Mouse (Mus musculus): ENCODE measurements at regions not wholly inside any gene's neighbourhood (a gene's known extent, or its start where the extent isn't known, plus 50 kb on each side); places are given as distances from the start of the nearest gene placed in this dataset.
"Not testable (repeated sequence)": the region's sequence is repeated elsewhere in the genome, so short reads cannot be mapped to it uniquely, and the experiment has no call there.

DNA sequence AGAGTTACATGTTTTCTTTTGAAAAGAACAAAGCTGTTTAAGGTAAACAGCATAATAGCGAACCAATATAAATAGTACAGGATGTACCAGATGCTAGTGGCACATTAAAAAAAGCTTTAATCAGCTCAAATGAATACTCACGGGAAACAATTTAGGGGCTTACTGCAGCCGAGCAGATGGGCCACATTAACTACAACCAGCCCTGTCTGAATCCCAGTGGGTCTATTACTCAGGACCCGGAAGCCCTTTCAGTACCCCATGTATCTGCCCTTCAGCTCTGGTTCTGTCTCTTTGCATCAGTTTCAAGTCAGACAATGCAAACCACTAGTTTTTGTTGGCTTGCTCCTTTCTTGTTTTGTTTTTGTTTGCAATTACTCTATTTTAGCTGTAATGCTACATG, 210.9 kb upstream of the Crbn start:
- no peak for DNase-seq (ENCODE audit: extremely low spot score, low spot score)

DNA sequence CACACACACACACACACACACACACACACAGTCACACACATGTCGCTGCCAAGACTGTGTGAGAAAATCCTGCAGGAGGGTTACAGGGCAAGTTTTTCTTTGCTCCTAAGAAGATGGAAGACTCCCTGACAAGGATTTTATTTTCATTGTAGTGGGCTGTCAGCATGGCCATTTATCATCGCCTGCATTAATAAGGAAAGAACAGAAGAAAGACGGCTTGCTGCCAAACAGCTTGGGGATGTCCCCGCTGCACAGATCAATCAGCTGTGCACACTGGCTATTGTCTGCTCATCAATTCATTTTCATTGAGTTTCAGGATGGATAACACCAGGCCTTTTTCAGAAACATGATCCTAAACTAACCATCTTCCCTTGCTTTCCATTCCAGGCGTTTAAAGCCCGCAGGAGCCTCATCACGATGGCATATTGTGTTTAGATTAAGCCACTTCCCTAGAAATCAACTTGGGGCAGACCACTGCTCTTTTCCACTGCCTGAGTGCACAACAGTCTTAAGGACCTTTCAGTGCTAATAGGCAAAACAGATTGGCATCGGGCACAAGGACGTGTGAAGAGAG, 213.1 kb upstream of the Crbn start:
- DNase-seq (ENCODE audit: extremely low spot score, low spot score), result peak; percentile 67

DNA sequence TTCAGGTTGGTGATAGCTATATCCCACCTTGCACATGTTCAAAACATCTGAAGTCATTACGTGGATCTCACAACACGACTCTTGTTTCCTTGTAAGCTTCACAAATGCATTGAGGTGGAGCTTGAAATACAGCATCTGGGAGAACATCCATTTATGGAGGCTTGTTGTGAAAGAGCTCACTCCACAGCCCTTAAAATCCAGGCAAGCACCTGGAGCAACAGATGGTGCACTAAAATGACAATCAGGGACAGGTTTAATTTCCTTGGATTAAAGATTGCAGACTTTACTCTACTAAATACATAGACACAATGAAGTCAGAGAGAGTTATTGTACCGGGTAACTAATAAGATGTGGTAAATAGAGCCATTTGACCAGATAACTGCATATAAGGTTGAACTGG, 219.2 kb upstream of the Crbn start:
- no peak for DNase-seq (ENCODE audit: extremely low spot score, low spot score)

DNA sequence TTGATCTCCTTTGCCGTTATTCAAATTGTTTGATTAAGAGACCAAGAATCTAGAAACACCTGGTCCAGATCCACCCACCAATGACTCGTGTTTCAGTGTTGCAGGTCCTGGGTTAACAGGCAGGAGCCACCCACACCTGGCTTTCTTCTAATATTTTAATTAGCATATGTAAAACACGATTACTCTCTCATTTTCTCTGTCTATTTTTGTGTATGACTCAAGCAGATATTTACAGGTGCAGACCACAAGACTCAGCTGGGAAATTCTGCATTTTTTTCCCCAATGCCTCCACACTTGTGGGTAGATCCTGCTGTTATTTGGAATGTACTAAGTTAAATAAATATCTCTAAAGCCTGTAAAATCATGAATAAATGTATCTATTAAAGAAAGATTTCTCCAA, 245.3 kb upstream of the Crbn start:
- DNase-seq (ENCODE audit: extremely low spot score, low spot score), result no peak

DNA sequence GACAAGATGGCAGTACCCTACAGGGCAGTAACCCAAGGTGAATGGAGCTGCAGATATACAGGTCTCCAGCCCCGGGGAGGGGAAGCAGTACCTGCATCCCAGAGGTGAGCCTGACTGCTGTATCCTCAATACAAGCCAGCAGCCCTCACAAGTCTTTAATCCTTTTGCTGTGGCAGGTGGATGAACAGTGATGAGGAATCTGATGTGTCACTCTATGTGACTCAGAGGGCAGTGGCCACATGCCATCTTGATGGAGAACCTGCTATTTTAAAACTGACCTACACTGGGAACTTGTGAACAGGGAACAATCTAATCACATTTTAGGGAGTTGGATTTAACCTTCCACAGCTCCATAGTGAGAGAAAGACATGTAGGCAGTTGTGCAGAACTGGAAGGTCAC, 251.7 kb upstream of the Crbn start:
- no peak for DNase-seq (ENCODE audit: extremely low spot score, low spot score)

DNA sequence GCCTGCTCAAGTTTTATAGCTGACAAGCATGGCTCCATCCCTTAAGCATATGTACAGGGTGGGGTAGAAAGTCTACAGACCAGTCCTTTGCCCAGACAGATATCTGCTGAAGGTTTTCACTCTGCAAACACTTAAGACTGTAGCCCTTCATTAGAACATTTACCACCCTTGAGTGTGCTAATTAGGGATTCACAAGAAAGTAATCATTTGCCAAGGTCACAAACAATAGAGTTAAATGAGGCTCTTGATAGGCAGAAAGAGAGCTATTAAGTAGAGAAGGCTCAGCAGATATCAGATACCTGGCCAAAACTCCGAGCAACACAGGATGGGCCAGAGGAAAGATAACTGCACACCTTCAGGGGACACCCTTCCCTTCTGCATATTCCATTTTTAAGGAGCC, 252.3 kb upstream of the Crbn start:
- no peak for DNase-seq (ENCODE audit: extremely low spot score, low spot score)

DNA sequence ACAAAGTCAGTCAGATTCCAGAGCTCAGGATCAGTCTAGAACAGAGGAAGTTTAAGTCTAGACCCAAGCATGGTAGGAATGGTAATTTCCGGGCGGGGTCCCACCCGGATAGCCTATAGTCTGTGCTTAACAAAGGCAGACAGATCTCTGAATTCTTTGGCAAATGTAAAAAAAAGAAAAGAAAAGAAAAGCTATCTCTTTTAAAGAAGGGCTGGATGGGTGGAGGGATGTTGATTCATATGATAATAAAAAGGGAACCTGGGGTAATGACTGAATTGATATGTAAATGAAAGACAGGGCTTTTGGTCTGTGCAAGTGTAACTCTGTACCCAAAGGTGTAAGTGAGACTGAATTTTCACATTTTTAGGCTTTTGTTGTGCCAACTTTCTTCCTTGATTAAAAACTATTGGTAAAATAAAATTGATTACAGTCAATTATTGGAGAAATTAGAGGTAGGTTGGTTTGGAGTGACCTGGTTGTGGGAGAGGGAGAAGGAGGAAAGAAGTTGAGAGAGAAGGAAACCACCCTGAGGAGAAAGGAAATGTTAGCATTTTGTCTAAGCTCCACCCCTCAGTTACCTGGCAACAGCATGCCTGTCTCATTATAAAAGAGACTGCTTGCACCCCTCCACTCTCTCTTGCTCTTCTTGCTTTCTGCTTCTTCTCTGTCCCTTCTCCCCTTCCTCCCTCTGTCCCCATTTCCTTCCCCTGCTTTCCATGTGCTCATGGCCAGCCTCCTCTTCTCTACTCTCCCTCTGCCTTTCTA, 259.3 kb upstream of the Crbn start:
- DNase-seq (ENCODE audit: extremely low spot score, low spot score), result no peak

DNA sequence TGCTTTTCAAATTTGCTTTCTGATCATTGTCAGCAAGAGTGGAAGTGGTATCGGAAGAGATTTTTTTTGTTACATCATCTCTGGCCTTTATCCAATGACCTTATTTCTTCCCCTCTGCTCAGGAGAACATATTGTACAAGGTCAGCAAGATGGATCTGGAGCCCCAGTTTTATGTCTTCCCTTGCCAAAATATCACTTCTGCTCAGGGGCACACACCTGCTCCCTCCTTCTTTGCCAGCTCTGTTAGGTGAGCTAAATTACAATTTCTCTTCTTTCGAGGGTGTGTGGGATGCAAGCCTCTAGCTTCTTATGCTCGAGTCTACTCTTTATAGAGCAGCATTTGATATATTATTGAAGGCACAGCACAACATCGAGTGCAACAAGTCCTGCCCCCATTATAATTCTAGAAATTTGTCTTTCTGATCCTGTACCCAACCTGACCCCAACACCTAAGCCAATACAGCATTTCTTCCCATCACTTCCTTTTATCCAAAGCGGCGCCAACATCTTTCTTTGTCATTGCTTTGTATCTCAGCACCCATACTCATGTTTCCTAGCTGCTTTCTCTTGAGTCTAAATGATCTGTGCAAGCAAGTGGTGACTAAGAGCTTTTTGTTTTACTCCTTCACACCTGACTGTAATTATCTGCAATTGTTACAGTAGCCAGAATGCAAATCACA, 263.1 kb upstream of the Crbn start:
- DNase-seq (ENCODE audit: extremely low spot score, low spot score), result no peak

DNA sequence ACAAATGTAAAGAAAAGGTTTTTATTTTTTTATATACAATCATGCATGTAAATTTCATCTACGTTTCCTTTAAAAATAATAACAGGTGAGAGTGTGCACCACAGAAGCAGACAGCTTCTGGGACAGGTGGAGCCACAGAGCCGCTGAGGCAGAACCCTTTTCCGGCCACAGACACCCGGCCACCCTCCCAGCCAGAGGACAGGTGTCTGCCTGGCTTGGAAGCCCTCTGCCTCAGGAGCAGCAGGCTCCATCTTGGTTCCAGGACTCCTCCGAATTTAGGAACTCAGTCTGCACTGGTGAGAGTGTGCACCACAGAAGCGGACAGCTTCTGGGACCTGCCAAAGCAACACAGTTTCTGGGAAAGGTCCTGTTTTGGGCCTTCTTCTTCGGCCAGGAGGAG, 270.6 kb upstream of the Crbn start:
- no peak for DNase-seq (ENCODE audit: extremely low spot score, low spot score)

DNA sequence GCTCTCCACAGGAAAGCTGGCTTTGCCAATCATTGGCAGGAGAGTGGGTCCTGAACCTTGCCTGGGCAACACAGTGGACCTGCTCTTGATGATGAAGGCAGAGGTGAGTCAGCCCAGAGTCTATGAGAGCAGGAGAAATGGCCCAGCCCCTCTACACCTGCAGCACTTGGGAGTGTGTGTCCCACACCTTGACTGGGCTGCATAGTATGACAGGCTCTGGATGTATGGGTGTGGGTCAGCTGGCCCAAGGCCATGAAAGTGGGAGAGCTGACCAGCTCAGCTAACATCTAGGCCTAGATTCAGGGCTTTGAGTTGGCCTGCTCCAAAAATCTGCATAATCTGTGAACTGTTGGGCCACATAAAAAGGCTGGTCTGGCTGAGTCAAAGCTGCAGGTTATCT, 292.7 kb upstream of the Crbn start:
- DNase-seq (ENCODE audit: extremely low spot score, low spot score), result no peak

DNA sequence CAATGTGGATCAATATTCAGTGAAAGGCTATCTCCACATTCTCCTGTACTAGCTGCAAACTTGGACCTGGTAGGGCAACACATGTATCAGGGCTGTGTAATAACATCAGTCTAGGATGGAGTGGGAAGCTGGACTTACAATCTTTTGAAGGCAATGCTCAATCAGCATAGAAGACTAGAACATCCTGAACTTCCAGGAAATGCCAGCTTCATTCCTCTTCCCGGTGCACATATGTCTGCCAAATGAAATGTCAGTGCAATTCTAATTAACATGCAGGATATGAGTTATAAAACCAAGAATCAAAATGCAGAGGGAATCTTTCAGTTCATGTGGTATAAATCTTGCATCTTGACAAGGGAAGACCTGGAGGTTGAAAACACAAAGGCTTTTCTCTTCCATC, 328.8 kb upstream of the Crbn start:
- DNase-seq (ENCODE audit: extremely low spot score, low spot score), result no peak

DNA sequence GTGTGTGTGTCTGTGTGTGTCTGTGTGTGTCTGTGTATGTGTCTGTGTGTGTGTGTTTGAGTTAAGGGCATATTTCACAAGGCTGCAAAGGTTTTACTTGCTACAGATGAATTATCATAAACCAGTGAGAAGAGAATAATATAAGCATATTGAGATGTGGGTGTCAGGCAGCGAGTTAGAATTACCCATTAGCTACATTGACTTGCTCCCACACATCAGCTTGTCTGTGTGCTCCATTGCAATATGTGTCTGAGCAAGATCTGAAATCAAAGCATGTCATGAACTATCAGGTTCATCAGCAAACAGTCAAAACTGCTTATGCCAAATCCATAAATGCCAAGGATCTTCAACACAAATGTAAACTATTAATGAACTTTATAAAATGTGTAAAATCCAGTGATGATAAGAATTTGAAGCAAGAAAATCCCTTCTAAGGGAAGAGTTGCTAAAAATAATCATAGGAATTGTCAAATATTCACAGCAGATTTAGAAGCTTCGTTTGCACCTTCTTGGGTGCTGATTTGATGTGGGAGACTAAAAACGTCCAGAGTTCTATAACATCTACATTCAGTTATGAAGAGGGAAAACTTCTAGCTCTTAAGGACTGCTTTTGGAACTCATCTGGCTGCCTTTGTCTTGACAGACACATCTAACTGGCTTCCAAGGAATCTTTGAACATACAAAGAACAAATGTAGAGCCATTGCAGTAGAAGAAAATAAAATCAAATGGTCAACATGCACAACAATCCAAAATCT, 361.7 kb upstream of the Lrrn1 start:
- DNase-seq (ENCODE audit: extremely low spot score, low spot score), result no peak

DNA sequence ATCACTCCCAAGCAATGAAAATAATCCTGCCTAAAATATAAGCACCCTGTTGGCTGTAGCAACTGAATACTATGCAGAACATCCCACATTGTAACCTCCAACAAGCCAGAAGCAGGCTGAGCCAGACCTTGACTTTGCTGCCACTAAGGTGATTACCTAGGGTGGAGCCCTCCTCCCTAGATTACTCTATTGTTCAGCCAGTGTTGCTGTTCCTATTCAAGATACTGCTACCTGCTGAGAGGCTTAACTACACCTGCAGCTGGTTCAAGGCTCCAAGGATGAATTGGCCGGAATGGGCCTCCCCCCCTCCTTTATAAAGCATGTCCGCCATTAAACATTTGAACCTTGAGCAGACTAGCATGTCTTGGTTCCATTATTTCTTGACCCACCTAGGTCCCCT, 311.3 kb upstream of the Lrrn1 start:
- no peak for DNase-seq (ENCODE audit: extremely low spot score, low spot score)

DNA sequence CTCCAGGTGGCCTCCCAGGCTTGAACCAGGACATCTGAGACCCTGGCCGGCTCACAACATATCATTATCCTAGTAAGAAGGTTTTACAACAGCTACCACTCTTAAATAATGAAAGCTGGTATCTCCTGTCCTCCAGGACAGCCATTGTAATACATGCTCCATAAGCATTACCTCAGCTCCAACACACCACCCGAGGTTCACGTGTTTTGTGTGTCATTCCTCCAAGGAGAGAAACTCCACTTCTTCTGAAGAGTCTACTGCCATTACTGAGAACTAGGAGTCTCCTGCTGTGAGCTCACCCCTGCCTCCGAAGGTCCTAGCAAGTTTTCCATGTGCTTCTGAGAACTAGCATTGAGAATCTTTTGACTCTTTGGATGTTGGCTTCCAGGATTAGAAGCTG, 310.8 kb upstream of the Lrrn1 start:
- no peak for DNase-seq (ENCODE audit: extremely low spot score, low spot score)

DNA sequence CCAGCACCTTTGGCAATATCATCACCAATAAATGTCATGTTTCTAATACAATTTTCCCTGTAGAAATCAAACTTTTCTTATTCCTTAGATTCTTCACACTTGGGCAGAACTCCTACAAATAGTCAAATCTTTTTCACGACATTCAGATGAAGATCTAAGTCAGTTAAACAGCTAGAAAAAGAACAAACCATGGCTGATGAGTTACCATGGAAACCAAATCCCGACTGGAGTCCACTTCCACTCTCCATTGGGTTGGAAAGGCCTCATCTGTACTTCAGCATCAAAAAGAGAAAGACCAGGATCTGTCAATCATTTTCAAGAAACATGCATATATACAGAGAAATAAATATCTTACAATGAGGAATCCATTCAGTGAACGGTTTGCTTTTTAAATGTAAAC, 307.0 kb upstream of the Lrrn1 start:
- DNase-seq (ENCODE audit: extremely low spot score, low spot score), result no peak

DNA sequence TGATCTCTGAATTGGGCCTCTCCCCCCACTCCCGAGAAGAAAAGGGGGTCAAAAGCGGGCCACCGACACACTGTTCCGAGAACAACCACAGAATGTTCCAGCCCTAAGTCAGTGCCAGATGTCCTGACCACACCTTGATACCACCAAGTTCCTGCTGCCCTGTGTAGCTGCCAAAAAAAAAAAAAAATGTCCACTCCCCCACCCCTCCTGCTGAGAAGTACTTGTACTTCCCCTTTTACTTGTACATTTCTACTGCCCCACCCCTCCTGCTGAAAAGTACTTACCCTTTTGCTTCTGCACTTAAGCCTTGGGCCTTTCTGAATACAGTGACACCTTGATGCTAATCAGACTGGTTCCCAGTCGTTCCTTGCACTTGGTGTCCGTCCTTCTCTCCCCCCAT, 299.7 kb upstream of the Lrrn1 start:
- DNase-seq (ENCODE audit: extremely low spot score, low spot score), result not testable (repeated sequence)

DNA sequence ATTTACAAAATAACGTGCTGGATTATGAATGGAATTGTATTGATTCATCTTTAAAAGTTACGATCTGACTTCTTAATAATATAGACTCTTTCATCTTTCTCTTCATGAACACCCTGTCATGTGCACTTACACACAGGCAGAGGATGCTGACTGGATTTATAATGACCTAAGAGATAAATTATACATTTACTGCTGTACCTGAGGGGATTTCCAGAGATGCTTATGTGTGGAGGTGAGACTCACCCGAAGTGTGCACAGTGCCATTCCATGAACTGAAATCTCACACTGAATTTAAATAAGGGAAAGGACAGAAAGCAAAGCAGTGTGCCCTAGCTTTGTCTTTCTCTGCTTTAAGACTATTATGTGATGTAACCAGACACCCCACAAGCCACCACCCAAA, 291.9 kb upstream of the Lrrn1 start:
- DNase-seq (ENCODE audit: extremely low spot score, low spot score), result no peak

DNA sequence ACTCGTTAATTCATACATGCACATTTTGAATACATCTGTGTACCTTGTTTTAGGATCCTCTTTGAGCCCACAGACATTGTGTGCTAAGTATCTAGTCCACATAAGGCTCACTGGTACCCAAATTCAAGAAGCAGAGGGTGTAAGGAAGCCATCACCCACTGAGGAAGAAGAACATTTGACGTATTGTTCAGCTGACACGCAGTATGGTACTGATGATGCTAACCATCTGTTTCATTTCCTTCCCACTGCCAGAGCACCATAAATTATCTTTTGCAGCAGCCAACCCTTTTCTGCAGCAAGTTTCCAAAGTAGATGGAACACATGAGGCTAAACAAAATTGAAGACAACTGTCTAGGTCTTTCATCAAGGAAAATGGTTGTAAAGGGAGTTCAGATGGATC, 285.6 kb upstream of the Lrrn1 start:
- DNase-seq (ENCODE audit: extremely low spot score, low spot score), result no peak

DNA sequence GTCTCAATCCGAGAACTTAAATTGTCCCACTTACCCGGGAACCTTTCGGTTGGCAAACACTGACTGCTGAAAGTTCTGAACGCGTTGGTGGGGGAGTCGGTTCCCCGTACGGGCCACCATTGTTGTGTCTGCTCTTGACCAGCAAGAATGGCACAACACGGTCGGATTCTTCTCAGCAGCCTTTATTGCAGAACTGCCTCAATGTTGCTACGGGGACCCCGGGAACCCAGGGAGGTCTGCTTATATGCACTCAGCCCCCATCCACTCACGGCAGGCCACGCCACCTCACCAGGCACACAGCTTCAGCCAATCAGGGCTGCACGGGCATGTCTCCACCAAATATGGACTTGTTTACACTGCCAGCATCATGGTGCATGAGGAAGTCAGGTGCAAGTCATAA, 249.2 kb upstream of the Lrrn1 start:
- DNase-seq (ENCODE audit: extremely low spot score, low spot score), result no peak

DNA sequence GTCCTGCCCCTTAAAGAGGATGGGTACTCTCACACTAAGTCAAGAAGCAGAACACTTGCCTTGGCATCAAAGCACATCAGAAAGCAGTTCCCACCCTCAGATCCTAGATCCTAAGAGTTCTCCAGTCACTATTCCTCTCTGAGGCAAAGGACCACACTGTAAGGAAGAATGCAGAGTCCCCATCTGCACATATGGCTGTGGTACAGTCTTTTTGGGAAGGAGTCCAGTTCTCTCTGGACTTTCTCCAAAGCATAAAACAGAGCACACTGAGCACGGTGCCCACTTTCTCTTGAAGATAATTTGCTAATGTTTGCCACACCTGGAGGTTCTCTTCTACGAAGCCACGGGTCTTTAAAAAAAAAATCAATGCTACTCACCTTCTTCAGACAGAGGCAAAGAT, 238.7 kb upstream of the Lrrn1 start:
- no peak for DNase-seq (ENCODE audit: extremely low spot score, low spot score)

DNA sequence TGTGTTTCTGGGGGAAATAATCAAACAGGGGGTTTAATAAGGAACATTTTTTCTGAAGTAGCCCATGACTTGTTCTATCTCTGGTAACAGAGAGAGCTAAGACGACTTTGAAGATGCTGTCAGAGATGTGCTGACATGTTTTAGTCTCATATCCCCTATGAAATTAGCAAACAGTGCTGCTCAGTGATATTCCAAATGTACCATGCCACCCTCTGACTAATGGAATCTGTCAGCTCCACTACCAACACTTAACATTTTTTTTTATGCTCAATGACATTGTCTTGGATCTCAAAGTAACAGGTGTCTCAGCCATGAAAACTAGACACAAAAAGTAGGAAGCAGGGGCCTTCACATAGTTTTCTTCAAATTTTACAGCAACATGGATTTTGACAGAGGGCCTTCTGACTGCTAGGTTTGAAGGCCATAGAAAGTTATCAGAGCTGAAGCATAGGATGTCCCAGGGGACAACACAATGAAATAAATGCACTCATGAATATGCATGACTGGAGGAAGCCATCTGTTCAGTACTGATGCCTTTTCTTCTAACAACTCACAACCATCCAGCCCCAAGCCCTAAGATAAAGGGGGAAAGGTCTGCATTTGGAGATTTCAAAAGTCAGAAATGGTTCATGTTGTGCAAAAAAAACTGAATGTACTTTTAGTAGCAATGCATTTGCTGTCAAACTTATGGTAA, 225.7 kb upstream of the Lrrn1 start:
- no peak for DNase-seq (ENCODE audit: extremely low spot score, low spot score)

DNA sequence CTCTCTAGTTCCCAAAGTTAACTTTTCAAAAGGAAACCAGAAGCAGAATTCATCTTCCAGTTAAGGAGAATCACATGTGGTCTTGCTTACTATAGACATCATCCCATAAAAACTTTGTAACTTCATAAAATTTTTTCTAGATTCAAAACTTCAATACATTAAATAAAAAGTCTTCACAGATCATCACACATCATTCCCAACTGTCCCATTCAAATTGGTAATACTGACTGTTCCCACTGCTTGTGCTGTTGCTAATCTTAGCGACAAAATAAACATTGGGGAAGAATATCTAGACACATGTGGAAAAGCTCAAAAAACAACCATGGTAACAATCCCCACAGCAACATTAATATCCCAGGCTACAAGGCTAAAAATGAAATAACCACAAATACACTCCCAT, 210.0 kb upstream of the Lrrn1 start:
- DNase-seq (ENCODE audit: extremely low spot score, low spot score), result no peak
